Mouse (Mus musculus) myocyte (in vitro differentiated cells): ENCODE measurements around the gene Itpr1. TPM values are rescaled to one million over a fixed set of nuclear protein-coding genes. Genes with fewer than 3 reads are reported as not detected.

ENCODE experiments used
- H3K27me3 ChIP-seq: one replicate; pipeline ENCODE4 v1.6.1; 2011; ENCODE audit not compliant: control insufficient read depth, insufficient read depth, insufficient read length
- H3K36me3 ChIP-seq: one replicate; pipeline ENCODE4 v1.6.1; 2011; ENCODE audit not compliant: control insufficient read depth, insufficient read depth
- H3K4me2 ChIP-seq: one replicate; pipeline ENCODE4 v1.6.1; 2011; ENCODE audit warnings: low read depth, control low read depth
- H3K4me3 ChIP-seq: one replicate; pipeline ENCODE4 v1.5.1; 2011; ENCODE audit warnings: mild to moderate bottlenecking, control low read depth, moderate library complexity
- H3K79me2 ChIP-seq: one replicate; pipeline ENCODE4 v1.6.1; 2011; ENCODE audit not compliant: control insufficient read depth, insufficient read depth
- H3ac ChIP-seq: one replicate; pipeline ENCODE4 v1.6.1; 2011; ENCODE audit not compliant: control insufficient read depth, insufficient read length
- CEBPB ChIP-seq: IDR thresholded peaks from 2 replicates; pipeline ENCODE4 v1.6.1; 2011; ENCODE audit warnings: mild to moderate bottlenecking, moderate library complexity; ENCODE audit not compliant: poor library complexity, insufficient read depth, severe bottlenecking
- E2F4 ChIP-seq: IDR thresholded peaks from one replicate; pipeline ENCODE4 v1.6.1; 2011; ENCODE audit warnings: mild to moderate bottlenecking, control low read depth, moderate library complexity; ENCODE audit not compliant: insufficient read depth
- MAX ChIP-seq: IDR thresholded peaks from one replicate; pipeline ENCODE4 v1.6.1; 2011; ENCODE audit warnings: low read depth, mild to moderate bottlenecking, control low read depth
- MYOD1 ChIP-seq, 3 experiments: IDR thresholded peaks; one replicate each; pipeline ENCODE4 v1.6.1; 2011; ENCODE audit warnings: control low read depth in 2 of 3, low read depth in 2 of 3, mild to moderate bottlenecking in 2 of 3, moderate library complexity in 1 of 3; ENCODE audit not compliant: insufficient read length in 2 of 3, control insufficient read depth in 1 of 3
- MYOG ChIP-seq, 3 experiments: IDR thresholded peaks; one replicate each; pipeline ENCODE4 v1.6.1; 2011; ENCODE audit warnings: control low read depth in 2 of 3, low read depth in 2 of 3, mild to moderate bottlenecking in 2 of 3; ENCODE audit not compliant: insufficient read length in 2 of 3, control insufficient read depth in 1 of 3, insufficient read depth in 1 of 3
- POLR2A ChIP-seq: IDR thresholded peaks from one replicate; pipeline ENCODE4 v1.6.1; 2011; ENCODE audit warnings: low read depth, mild to moderate bottlenecking, control low read depth, moderate library complexity; ENCODE audit not compliant: insufficient read length
- POLR2AphosphoS2 ChIP-seq: IDR thresholded peaks from one replicate; pipeline ENCODE4 v1.6.1; 2011; ENCODE audit warnings: low read depth, control low read depth; ENCODE audit not compliant: insufficient read length
- REST ChIP-seq: IDR thresholded peaks from one replicate; pipeline ENCODE4 v1.6.1; 2011; ENCODE audit warnings: mild to moderate bottlenecking, control low read depth, moderate library complexity; ENCODE audit not compliant: insufficient read depth, insufficient read length
- SRF ChIP-seq: IDR thresholded peaks from one replicate; pipeline ENCODE4 v1.6.1; 2011; ENCODE audit warnings: low read depth; ENCODE audit not compliant: control insufficient read depth, insufficient read length
- TCF12 ChIP-seq: IDR thresholded peaks from one replicate; pipeline ENCODE4 v1.6.1; 2011; ENCODE audit warnings: mild to moderate bottlenecking, control low read depth; ENCODE audit not compliant: poor library complexity, insufficient read depth, severe bottlenecking
- TCF3 ChIP-seq: IDR thresholded peaks from one replicate; pipeline ENCODE4 v1.6.1; 2011; ENCODE audit warnings: low read depth, control low read depth; ENCODE audit not compliant: insufficient read length
- USF1 ChIP-seq: IDR thresholded peaks from one replicate; pipeline ENCODE4 v1.6.1; 2011; ENCODE audit warnings: low read depth, mild to moderate bottlenecking, control low read depth, moderate library complexity
- polyA plus RNA-seq: library from polyadenylated mRNA; unstranded; fragments of >200 nt; fragmentation: generic; extraction: Trizol; gene quantifications from one replicate; pipeline ENCODE4 v1.2.1, GENCODE M21; 2012; ENCODE audit warnings: missing spikeins

Gene Itpr1
- polyA plus RNA-seq, 1 experiment = 3.1 TPM

- H3K36me3 ChIP-seq = no peaks in the 10 kb centered on the region
- no peak for TF ChIP-seq E2F4
- no peak for TF ChIP-seq TCF12
- no peak for TF ChIP-seq SRF
- TF ChIP-seq TCF3 = no peak
- no peak for TF ChIP-seq POLR2A
- no peak for TF ChIP-seq MYOG (IDR thresholded peaks at IDR 0.05; ENCODE audit: control insufficient read depth in 1 of 3, insufficient read depth in 1 of 3, insufficient read length in 2 of 3, low read depth in 2 of 3)
- TF ChIP-seq REST = no peak
- TF ChIP-seq MAX = no peak
- TF ChIP-seq MYOD1 (IDR thresholded peaks at IDR 0.05; ENCODE audit: control insufficient read depth in 1 of 3, insufficient read length in 2 of 3, low read depth in 2 of 3) = no peak
- TF ChIP-seq USF1 = no peak
- TF ChIP-seq POLR2AphosphoS2 = no peak
- TF ChIP-seq CEBPB = no peak
- H3K4me2 ChIP-seq = no peak overlapping the region
- H3ac ChIP-seq = no peak overlapping the region
- H3K79me2 ChIP-seq = no peaks in the 10 kb centered on the region
- H3K27me3 ChIP-seq = no peaks in the 10 kb centered on the region
- H3K4me3 ChIP-seq = no peak overlapping the region
Measured at GRCm38 (mm10) chr6:108338362-108338761, 125.5 kb downstream of the Itpr1 start.

- TF ChIP-seq TCF3 (no peak), SRF (no peak)
- no peaks in the 10 kb centered on the region for H3K79me2 ChIP-seq
- no peak overlapping the region for H3K4me2 ChIP-seq
Measured at GRCm38 (mm10) chr6:108342989-108343388, 130.1 kb downstream of the Itpr1 start.

GRCm38 (mm10) chr6:108343781-108344310 is 130.9 kb downstream of the Itpr1 start:
- TF ChIP-seq CEBPB (no peak), MYOG (IDR thresholded peaks at IDR 0.05; ENCODE audit: control insufficient read depth in 1 of 3, insufficient read depth in 1 of 3, insufficient read length in 2 of 3, low read depth in 2 of 3) (no peak), E2F4 (no peak), MYOD1 (IDR thresholded peaks at IDR 0.05; ENCODE audit: control insufficient read depth in 1 of 3, insufficient read length in 2 of 3, low read depth in 2 of 3) (no peak), USF1 (no peak), SRF (no peak), REST (no peak), POLR2A (no peak), TCF3 (no peak), MAX (no peak), POLR2AphosphoS2 (no peak)
- no peaks in the 10 kb centered on the region for H3K27me3 ChIP-seq
- H3K79me2 ChIP-seq = no peaks in the 10 kb centered on the region
- no peaks in the 10 kb centered on the region for H3K36me3 ChIP-seq
- no peak overlapping the region for H3K4me3 ChIP-seq
- no peak overlapping the region for H3K4me2 ChIP-seq
- H3ac ChIP-seq = no peak overlapping the region

More at GRCm38 (mm10) chr6:108342989-108343388, 130.1 kb downstream of the Itpr1 start:
- Histone ChIP-seq H3K4me3 (no peak overlapping the region), H3K27me3 (no peaks in the 10 kb centered on the region), H3K36me3 (no peaks in the 10 kb centered on the region), H3ac (no peak overlapping the region)

GRCm38 (mm10) chr6:108350801-108351200 is 137.9 kb downstream of the Itpr1 start:
- H3K79me2 ChIP-seq = no peaks in the 10 kb centered on the region
- H3K27me3 ChIP-seq = no peaks in the 10 kb centered on the region
- no peak overlapping the region for H3ac ChIP-seq
- H3K4me3 ChIP-seq = no peak overlapping the region
- TF ChIP-seq MYOD1 (IDR thresholded peaks at IDR 0.05; ENCODE audit: control insufficient read depth in 1 of 3, insufficient read length in 2 of 3, low read depth in 2 of 3) (no peak), REST (no peak), POLR2AphosphoS2 (no peak), TCF3 (no peak)
- H3K36me3 ChIP-seq = no peaks in the 10 kb centered on the region
- no peak overlapping the region for H3K4me2 ChIP-seq

GRCm38 (mm10) chr6:108351998-108352397 is 139.1 kb downstream of the Itpr1 start:
- Histone ChIP-seq H3K4me3 (no peak overlapping the region), H3K27me3 (no peaks in the 10 kb centered on the region), H3ac (no peak overlapping the region), H3K36me3 (no peaks in the 10 kb centered on the region), H3K4me2 (no peak overlapping the region), H3K79me2 (no peaks in the 10 kb centered on the region)
- TF ChIP-seq POLR2AphosphoS2 (no peak), TCF12 (no peak), CEBPB (no peak), TCF3 (no peak), MAX (no peak), POLR2A (no peak), REST (no peak), USF1 (no peak), MYOD1 (IDR thresholded peaks at IDR 0.05; ENCODE audit: control insufficient read depth in 1 of 3, insufficient read length in 2 of 3, low read depth in 2 of 3) (no peak), SRF (no peak), E2F4 (no peak), MYOG (IDR thresholded peaks at IDR 0.05; ENCODE audit: control insufficient read depth in 1 of 3, insufficient read depth in 1 of 3, insufficient read length in 2 of 3, low read depth in 2 of 3) (no peak)
